Mouse (Mus musculus) liver, embryonic 14.5 days (tissue): ENCODE data around the gene Tes.

ENCODE experiments used
- CTCF ChIP-seq: IDR thresholded peaks from 2 replicates; pipeline ENCODE4 v1.5.1; 2016; ENCODE audit warnings: antibody characterized with exemption, low read depth, control low read depth
- EP300 ChIP-seq: IDR thresholded peaks from 2 replicates; pipeline ENCODE4 v1.6.1; 2016; ENCODE audit warnings: antibody characterized with exemption, low read depth

- TF ChIP-seq EP300 (no peak), CTCF (no peak)
These were observed 50.3 kb downstream of the Tes start for GRCm38 (mm10) chr6:17115046-17115790.
